Mouse (Mus musculus): ENCODE measurements around the gene Ing4. TPM values are rescaled to one million over a fixed set of nuclear protein-coding genes. Genes with fewer than 3 reads are reported as not detected.
"Not testable (repeated sequence)": the region's sequence is repeated elsewhere in the genome, so short reads cannot be mapped to it uniquely, and the experiment has no call there.

Ing4 gene
- polyA plus RNA-seq, 1 experiment from 2014 or later = 130 TPM

GRCm38 (mm10) chr6:125030532-125030931, 9.0 kb upstream of the Ing4 start:
- not testable (repeated sequence) for H3K4me2 ChIP-seq (ENCODE audit: low read depth); ATAC-seq (ENCODE audit: insufficient read depth, low FRiP score, low TSS enrichment); H3K9ac ChIP-seq (ENCODE audit: low read length); H3K9me3 ChIP-seq (ENCODE audit: control insufficient read depth, low read length); H3K27me3 ChIP-seq (ENCODE audit: control insufficient read depth, insufficient read depth, low read length); H3K4me3 ChIP-seq (ENCODE audit: low read depth, low read length); H3K4me1 ChIP-seq (ENCODE audit: control insufficient read depth, insufficient read depth, low read length); H3K27ac ChIP-seq (ENCODE audit: low read depth, low read length)
- 34% methylated on average over 7 of the region's 9 CpGs for WGBS
- DNase-seq (ENCODE audit: low spot score) = peak; percentile 74
- peaks cover 24% of the 10 kb centered on the region for H3K36me3 ChIP-seq (ENCODE audit: control insufficient read depth, insufficient read depth, low read length)

DNA sequence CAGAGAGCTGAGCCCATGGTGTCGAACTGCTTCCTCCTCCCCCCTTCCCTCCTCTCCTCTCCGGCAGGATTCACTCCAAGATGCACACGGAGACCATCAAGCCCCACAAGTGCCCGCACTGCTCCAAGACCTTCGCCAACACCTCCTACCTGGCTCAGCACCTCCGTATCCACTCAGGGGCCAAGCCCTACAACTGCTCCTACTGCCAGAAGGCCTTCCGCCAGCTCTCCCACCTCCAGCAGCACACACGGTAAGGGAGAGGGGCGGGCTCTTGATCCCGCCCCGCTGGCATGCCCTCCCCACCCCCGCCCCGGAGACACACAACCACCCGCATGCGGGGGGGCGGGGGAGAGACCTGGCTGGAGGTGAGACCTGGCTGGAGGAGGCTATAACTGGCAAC, 8.0 kb upstream of the Ing4 start:
- Histone ChIP-seq H3K4me3 (ENCODE audit: low read depth, low read length) (no peak overlapping the region), H3K9ac (ENCODE audit: low read length) (no peak overlapping the region), H3K27ac (ENCODE audit: low read depth, low read length) (no peak overlapping the region), H3K36me3 (ENCODE audit: control insufficient read depth, insufficient read depth, low read length) (peaks cover 24% of the 10 kb centered on the region), H3K27me3 (ENCODE audit: control insufficient read depth, insufficient read depth, low read length) (no peaks in the 10 kb centered on the region), H3K4me2 (ENCODE audit: low read depth) (no peak overlapping the region), H3K9me3 (ENCODE audit: control insufficient read depth, low read length) (no peaks in the 10 kb centered on the region), H3K4me1 (ENCODE audit: control insufficient read depth, insufficient read depth, low read length) (no peaks in the 10 kb centered on the region)
- 91% methylated on average over 16 of the region's 16 CpGs for WGBS
- ATAC-seq (ENCODE audit: insufficient read depth, low FRiP score, low TSS enrichment) (no peak), DNase-seq (ENCODE audit: low spot score) (no peak)

DNA sequence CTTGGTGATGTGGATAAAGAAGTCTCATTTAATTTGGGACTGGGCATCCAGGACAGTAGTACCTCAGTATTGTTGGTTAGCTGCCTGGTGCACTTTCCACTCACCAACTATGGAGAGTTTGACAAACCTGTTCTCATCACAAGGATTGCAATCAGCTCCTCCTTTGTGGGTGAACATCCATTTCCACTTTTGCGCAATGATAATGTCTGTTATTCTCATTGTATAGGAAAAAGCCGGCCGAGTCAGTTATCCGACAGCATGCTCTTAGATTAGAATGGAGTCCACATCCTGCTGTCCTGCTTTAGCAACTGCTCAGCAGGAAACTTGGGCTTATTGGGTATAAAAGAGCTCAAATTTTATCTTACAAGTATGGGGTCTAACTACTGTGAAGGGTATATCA, 894 bp upstream of the Ing4 start:
- no peak for ATAC-seq (ENCODE audit: insufficient read depth, low FRiP score, low TSS enrichment)
- Histone ChIP-seq H3K36me3 (ENCODE audit: control insufficient read depth, insufficient read depth, low read length) (peaks cover 7% of the 10 kb centered on the region), H3K4me3 (ENCODE audit: low read depth, low read length) (no peak overlapping the region), H3K9me3 (ENCODE audit: control insufficient read depth, low read length) (no peaks in the 10 kb centered on the region), H3K4me1 (ENCODE audit: control insufficient read depth, insufficient read depth, low read length) (0 out of 2 replicates have a peak, but pooled peaks cover 2% of the 10 kb centered on the region), H3K27ac (ENCODE audit: low read depth, low read length) (no peak overlapping the region), H3K27me3 (ENCODE audit: control insufficient read depth, insufficient read depth, low read length) (no peaks in the 10 kb centered on the region), H3K9ac (ENCODE audit: low read length) (no peak overlapping the region), H3K4me2 (ENCODE audit: low read depth) (peak overlapping the region; percentile 28)
- no peak for DNase-seq (ENCODE audit: low spot score)
- 93% methylated on average over 4 of the region's 4 CpGs for WGBS

- Histone ChIP-seq H3K9me3 (ENCODE audit: control insufficient read depth, low read length) (no peaks in the 10 kb centered on the region), H3K27ac (ENCODE audit: low read depth, low read length) (no peak overlapping the region), H3K27me3 (ENCODE audit: control insufficient read depth, insufficient read depth, low read length) (no peaks in the 10 kb centered on the region), H3K36me3 (ENCODE audit: control insufficient read depth, insufficient read depth, low read length) (peaks cover 4% of the 10 kb centered on the region), H3K4me2 (ENCODE audit: low read depth) (peak overlapping the region; percentile 28), H3K4me3 (ENCODE audit: low read depth, low read length) (peak overlapping the region; percentile 17), H3K9ac (ENCODE audit: low read length) (0 out of 2 replicates have a peak overlapping the region, but pooled peaks have one; percentile 1), H3K4me1 (ENCODE audit: control insufficient read depth, insufficient read depth, low read length) (0 out of 2 replicates have a peak, but pooled peaks cover 2% of the 10 kb centered on the region)
- DNase-seq (ENCODE audit: low spot score) (no peak), ATAC-seq (ENCODE audit: insufficient read depth, low FRiP score, low TSS enrichment) (0 out of 2 replicates have a peak, but pooled peaks have one; percentile 1)
- WGBS = 7% methylated on average over 8 of the region's 8 CpGs
Observed at GRCm38 (mm10) chr6:125039131-125039530, 429 bp upstream of the Ing4 start.

DNA sequence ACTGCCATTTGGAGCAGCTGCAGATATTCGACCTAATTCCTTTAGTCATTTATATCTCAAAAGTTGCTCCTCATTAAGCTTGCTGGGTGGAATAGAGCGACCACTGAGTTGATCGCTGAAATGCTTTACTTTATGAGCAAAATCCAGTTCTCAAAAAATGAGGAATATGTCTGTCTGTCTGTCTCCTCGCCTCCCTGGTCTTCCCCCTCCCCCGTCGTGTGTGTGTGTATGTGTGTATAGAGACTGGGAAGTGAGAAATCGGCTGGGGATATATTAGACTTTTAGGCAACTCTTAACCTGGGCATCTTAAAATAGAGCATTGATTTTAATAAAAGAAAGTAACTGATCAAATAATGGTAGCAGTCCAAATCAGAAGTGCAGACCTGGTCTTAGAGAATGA, 661 bp downstream of the Ing4 start:
- no peak overlapping the region; the same call in 1 of the 2 replicates for H3K27ac ChIP-seq (ENCODE audit: low read depth, low read length)

DNA sequence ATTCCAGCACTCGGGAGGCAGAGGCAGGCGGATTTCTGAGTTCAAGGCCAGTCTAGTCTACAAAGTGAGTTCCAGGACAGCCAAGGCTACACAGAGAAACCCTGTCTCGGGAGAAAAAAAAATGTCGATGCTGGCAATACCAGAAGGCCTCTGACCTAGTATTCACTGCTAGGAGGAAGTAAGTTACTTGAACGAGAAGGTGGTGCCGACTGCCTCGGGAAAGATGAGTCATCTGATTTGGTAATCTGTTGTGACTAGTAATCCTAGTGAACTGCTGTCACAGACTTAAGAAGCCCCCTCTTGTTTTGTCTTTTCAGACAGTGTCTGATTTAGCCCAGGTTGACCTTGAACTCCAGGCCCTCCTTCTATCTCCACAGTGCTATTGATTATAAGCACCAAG, 1.5 kb downstream of the Ing4 start:
- Histone ChIP-seq H3K27me3 (ENCODE audit: control insufficient read depth, insufficient read depth, low read length) (no peaks in the 10 kb centered on the region), H3K9me3 (ENCODE audit: control insufficient read depth, low read length) (no peaks in the 10 kb centered on the region), H3K9ac (ENCODE audit: low read length) (no peak overlapping the region), H3K36me3 (ENCODE audit: control insufficient read depth, insufficient read depth, low read length) (peaks cover 7% of the 10 kb centered on the region; the same call in 1 of the 2 replicates), H3K4me1 (ENCODE audit: control insufficient read depth, insufficient read depth, low read length) (0 out of 2 replicates have a peak, but pooled peaks cover 2% of the 10 kb centered on the region), H3K4me2 (ENCODE audit: low read depth) (no peak overlapping the region), H3K27ac (ENCODE audit: low read depth, low read length) (no peak overlapping the region), H3K4me3 (ENCODE audit: low read depth, low read length) (no peak overlapping the region)
- 95% methylated on average over 7 of the region's 7 CpGs for WGBS
- ATAC-seq (ENCODE audit: insufficient read depth, low FRiP score, low TSS enrichment) (no peak), DNase-seq (ENCODE audit: low spot score) (no peak)

More for the DNA sequence above, 661 bp downstream of the Ing4 start:
- whole genome bisulfite sequencing = 17% methylated on average over 7 of the region's 7 CpGs
- H3K9me3 ChIP-seq (ENCODE audit: control insufficient read depth, low read length) = no peaks in the 10 kb centered on the region
- no peak for ATAC-seq (ENCODE audit: insufficient read depth, low FRiP score, low TSS enrichment)
- H3K9ac ChIP-seq (ENCODE audit: low read length) = peak overlapping the region; percentile 81
- H3K27me3 ChIP-seq (ENCODE audit: control insufficient read depth, insufficient read depth, low read length) = no peaks in the 10 kb centered on the region
- peak overlapping the region; percentile 58 for H3K4me2 ChIP-seq (ENCODE audit: low read depth)
- H3K4me3 ChIP-seq (ENCODE audit: low read depth, low read length) = peak overlapping the region; percentile 66
- 0 out of 2 replicates have a peak, but pooled peaks cover 2% of the 10 kb centered on the region for H3K4me1 ChIP-seq (ENCODE audit: control insufficient read depth, insufficient read depth, low read length)
- DNase-seq (ENCODE audit: low spot score) = no peak
- H3K36me3 ChIP-seq (ENCODE audit: control insufficient read depth, insufficient read depth, low read length) = peaks cover 5% of the 10 kb centered on the region; the same call in 1 of the 2 replicates

GRCm38 (mm10) chr6:125042081-125042480, 2.5 kb downstream of the Ing4 start:
- 94% methylated on average over 7 of the region's 7 CpGs for WGBS
- Histone ChIP-seq H3K9ac (ENCODE audit: low read length) (no peak overlapping the region), H3K27me3 (ENCODE audit: control insufficient read depth, insufficient read depth, low read length) (no peaks in the 10 kb centered on the region), H3K9me3 (ENCODE audit: control insufficient read depth, low read length) (no peaks in the 10 kb centered on the region), H3K4me2 (ENCODE audit: low read depth) (no peak overlapping the region), H3K27ac (ENCODE audit: low read depth, low read length) (no peak overlapping the region), H3K36me3 (ENCODE audit: control insufficient read depth, insufficient read depth, low read length) (peaks cover 7% of the 10 kb centered on the region; the same call in 1 of the 2 replicates), H3K4me3 (ENCODE audit: low read depth, low read length) (no peak overlapping the region), H3K4me1 (ENCODE audit: control insufficient read depth, insufficient read depth, low read length) (0 out of 2 replicates have a peak, but pooled peaks cover 2% of the 10 kb centered on the region)
- ATAC-seq (ENCODE audit: insufficient read depth, low FRiP score, low TSS enrichment) (no peak), DNase-seq (ENCODE audit: low spot score) (no peak)

GRCm38 (mm10) chr6:125046691-125047090, 7.1 kb downstream of the Ing4 start:
- Histone ChIP-seq H3K4me1 (ENCODE audit: control insufficient read depth, insufficient read depth, low read length) (no peaks in the 10 kb centered on the region), H3K27ac (ENCODE audit: low read depth, low read length) (no peak overlapping the region), H3K27me3 (ENCODE audit: control insufficient read depth, insufficient read depth, low read length) (no peaks in the 10 kb centered on the region), H3K36me3 (ENCODE audit: control insufficient read depth, insufficient read depth, low read length) (peaks cover 18% of the 10 kb centered on the region), H3K9ac (ENCODE audit: low read length) (no peak overlapping the region), H3K4me3 (ENCODE audit: low read depth, low read length) (no peak overlapping the region), H3K4me2 (ENCODE audit: low read depth) (no peak overlapping the region), H3K9me3 (ENCODE audit: control insufficient read depth, low read length) (no peaks in the 10 kb centered on the region)
- WGBS = 51% methylated on average over 5 of the region's 5 CpGs
- peak; percentile 51; the same call in 1 of the 2 replicates for ATAC-seq (ENCODE audit: insufficient read depth, low FRiP score, low TSS enrichment)
- peak; percentile 83 for DNase-seq (ENCODE audit: low spot score)

- no peaks in the 10 kb centered on the region for H3K9me3 ChIP-seq (ENCODE audit: control insufficient read depth, low read length)
- no peaks in the 10 kb centered on the region for H3K27me3 ChIP-seq (ENCODE audit: control insufficient read depth, insufficient read depth, low read length)
- no peak within 1 kb of the TSS for H3K4me2 ChIP-seq (ENCODE audit: low read depth)
- H3K36me3 ChIP-seq (ENCODE audit: control insufficient read depth, insufficient read depth, low read length) = peaks cover 16% of the 10 kb centered on the region
- WGBS = 32% methylated on average over 20 of the region's 20 CpGs
- DNase-seq (ENCODE audit: low spot score) (no peak), ATAC-seq (ENCODE audit: insufficient read depth, low FRiP score, low TSS enrichment) (no peak)
- no peaks in the 10 kb centered on the region for H3K4me1 ChIP-seq (ENCODE audit: control insufficient read depth, insufficient read depth, low read length)
- H3K4me3 ChIP-seq (ENCODE audit: low read depth, low read length) = no peak within 1 kb of the TSS
- H3K9ac ChIP-seq (ENCODE audit: low read length) = no peak within 1 kb of the TSS
- H3K27ac ChIP-seq (ENCODE audit: low read depth, low read length) = no peak within 1 kb of the TSS
Observed at GRCm38 (mm10) chr6:125049678-125050077, 10.1 kb downstream of the Ing4 start, which contains the start of gene Acrbp. Gene Acrbp, plus strand, starts transcription at chr6:125049689.
